Mouse (Mus musculus) erythroblast, embryonic 14.5 days (primary cell): ENCODE data around the gene Mgl2.

Experiments used
- GATA1 ChIP-seq: IDR thresholded peaks from 2 replicates; pipeline ENCODE4 v1.6.1; 2012; ENCODE audit warnings: low read length, inconsistent platforms, mixed read lengths
- TAL1 ChIP-seq: IDR thresholded peaks from 3 replicates; pipeline ENCODE4 v1.6.1; 2012; ENCODE audit warnings: low read length, inconsistent platforms, mixed read lengths

- TF ChIP-seq GATA1 (no peak), TAL1 (no peak)
Measured at GRCm38 (mm10) chr11:70172298-70172697, 42.2 kb downstream of the Mgl2 start.
